Mouse (Mus musculus) bone marrow macrophage, adult 2 months (primary cell): ENCODE data around the gene Crip1.

Source experiments
- CTCF ChIP-seq: IDR thresholded peaks from 2 replicates; pipeline ENCODE4 v1.5.1; 2012; ENCODE audit warnings: low read depth, mild to moderate bottlenecking, low read length, moderate library complexity
- POLR2A ChIP-seq: IDR thresholded peaks from 2 replicates; pipeline ENCODE4 v1.6.1; 2012; ENCODE audit warnings: mild to moderate bottlenecking, low read depth, low read length, borderline replicate concordance

DNA sequence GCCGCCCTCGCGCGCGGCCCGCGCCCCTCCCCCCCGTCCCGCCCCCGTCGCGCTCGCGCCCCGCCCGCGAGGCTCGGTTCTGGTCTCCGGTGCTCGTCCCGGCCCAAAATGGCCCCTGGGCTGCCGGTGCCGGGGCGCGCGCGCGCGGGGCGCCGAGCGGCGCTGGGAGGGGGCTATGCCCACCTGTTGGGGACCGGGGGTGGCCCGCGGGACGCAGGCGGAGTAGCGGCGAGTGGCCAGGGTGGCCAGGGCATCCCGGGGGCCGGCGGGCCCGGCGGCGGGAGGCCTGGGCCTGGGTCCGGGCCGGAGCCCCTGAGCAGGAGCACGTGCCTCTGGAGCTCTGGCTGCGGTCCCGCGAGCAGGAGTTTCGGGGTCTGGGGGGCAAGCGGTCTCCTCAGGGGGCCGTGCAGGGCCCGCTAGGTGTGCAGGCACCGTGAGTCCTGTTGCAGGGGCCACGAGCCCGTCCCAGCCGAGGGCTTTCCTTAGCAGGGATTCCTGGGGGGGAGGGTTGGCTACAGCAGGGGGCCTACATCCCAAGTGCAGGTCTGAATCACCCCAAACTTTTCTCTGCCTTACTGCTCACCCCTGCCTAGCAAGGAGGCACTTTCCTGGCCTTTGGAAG, 47.5 kb upstream of the Crip1 start:
- no peak for TF ChIP-seq POLR2A
- no peak for TF ChIP-seq CTCF
